Mouse (Mus musculus) ZHBTc4 (cell line): ENCODE measurements around the gene Nmrk2.
"Not testable (repeated sequence)": the region's sequence is repeated elsewhere in the genome, so short reads cannot be mapped to it uniquely, and the experiment has no call there.

Source experiments
- DNase-seq: peaks from one replicate; pipeline ENCODE4 v3.0.0-alpha.2; 2011; ENCODE audit warnings: low read depth, low spot score

Nmrk2 gene

DNA sequence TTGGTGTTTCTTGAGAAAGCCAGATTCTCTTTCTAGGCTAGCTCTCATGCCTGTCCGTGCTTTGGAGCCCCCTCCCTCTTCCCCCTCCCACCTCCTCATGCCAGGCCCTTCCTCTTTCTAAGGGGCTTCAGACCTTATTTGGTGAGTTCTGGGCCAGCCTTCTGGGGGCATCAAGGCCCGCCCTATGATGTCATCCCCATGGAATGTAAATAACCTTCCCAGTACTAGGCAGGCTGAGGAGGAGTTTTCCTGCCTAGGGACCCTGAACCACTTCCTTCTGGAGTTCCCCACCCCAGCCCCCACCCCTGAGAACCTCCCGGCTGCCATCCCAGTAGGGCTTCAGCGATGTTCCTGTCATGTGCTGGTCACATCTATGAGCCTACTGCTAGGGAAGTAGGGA lies 17.1 kb downstream of the Nmrk2 start:
- peak; percentile 76 for DNase-seq

DNA sequence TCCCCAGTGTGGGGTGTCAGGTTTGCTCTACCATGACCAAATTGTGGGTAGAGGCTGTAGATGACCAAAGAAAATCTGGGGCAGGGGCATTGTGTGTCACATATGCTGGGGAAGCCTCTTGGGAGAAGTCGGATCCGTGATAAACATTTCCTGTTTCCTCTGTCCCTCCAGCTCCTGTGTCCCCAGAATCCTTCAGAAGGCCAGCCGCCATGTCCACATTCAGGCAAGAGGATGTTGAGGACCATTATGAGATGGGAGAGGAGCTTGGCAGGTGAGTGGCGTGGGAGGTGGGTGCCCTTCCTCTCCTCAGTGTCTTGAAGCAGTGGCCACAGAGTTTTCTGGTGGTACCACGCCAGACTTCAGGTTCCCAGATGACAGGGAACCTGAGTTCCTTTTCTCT lies 18.0 kb downstream of the Nmrk2 start, which contains the start of gene 4930442H23Rik:
4930442H23Rik (minus strand) TSS at position 45 of the 400 bp plus-strand sequence.
- no peak for DNase-seq

DNA sequence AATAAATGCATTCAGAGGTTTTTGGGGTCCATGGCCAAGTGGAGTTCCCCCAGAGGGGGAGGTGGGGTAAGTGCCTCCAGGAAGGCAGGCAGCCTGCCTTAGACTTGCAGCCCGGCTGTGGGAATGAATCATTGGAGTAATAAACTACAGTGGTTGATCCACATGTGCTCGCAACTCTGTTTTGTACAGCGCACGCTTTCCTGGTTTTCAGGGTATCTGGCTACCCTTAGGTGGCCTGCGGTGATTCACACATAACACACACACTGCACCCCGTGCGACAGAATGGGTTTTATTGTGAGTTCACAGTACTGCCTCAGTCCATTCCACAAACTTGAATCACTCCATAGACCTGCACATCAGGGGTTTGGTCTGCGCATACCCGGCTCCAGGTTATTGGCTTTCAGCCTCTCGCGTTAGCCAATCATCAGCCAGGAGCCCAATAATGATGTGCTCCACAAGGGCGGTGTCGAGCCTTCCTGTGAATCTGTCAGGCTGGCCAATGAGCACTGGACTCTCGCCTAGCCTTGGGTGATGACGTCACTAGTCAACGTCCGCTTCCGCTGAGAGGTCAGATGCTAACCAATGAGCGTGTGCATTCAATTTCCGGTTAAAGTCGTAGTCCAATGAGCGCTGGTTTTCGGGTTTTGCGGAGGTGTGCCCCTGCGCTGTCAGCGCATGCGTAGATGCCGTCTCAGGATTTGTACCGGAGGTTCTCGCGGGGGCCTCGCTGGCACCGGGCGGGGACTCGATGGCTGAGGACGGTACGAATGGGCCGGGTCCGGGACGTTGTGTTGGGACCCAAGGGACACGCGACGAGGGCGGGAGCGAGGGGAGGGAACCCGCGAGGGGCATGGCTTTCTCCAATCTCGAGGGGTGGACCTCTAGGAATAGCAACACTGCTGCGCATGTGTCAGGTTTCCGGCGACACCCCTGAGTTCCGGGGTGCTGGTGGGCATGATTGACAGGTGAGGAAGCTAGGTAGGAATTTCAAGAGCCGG lies 19.2 kb downstream of the Nmrk2 start, which contains the start of gene Dapk3:
Dapk3 (plus strand) TSS at position 670 of the 998 bp plus-strand sequence.
- peak; percentile 99 for DNase-seq

DNA sequence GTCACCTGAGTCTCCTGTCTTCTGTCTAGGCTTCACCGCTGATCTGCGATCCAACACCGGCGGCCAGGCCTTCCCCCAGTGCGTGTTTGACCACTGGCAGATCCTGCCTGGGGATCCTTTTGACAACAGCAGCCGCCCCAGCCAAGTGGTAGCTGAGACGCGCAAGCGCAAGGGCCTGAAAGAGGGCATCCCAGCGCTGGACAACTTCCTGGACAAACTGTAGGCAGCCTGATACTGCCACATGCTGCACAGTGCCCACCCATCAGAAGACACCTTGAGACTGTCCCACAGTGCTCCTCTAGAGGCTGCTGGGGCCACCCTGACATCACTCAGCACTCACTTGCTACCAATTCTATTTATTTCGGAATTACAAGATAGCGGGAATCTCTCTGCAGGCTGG lies 20.0 kb downstream of the Nmrk2 start:
- peak; percentile 48 for DNase-seq

DNA sequence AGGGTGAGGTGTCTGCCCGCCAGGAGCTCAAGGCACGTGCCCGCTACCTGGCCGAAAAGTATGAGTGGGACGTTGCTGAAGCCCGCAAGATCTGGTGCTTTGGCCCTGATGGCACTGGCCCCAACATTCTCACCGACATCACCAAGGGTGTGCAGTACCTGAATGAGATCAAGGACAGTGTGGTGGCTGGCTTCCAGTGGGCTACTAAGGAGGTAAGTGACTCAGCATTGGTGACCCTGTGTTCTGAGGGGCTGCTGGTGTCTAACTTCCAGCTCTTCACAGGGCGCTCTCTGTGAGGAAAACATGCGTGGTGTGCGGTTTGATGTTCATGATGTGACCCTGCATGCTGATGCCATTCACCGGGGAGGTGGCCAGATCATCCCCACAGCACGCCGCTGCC lies 20.9 kb downstream of the Nmrk2 start:
- DNase-seq: no peak

DNA sequence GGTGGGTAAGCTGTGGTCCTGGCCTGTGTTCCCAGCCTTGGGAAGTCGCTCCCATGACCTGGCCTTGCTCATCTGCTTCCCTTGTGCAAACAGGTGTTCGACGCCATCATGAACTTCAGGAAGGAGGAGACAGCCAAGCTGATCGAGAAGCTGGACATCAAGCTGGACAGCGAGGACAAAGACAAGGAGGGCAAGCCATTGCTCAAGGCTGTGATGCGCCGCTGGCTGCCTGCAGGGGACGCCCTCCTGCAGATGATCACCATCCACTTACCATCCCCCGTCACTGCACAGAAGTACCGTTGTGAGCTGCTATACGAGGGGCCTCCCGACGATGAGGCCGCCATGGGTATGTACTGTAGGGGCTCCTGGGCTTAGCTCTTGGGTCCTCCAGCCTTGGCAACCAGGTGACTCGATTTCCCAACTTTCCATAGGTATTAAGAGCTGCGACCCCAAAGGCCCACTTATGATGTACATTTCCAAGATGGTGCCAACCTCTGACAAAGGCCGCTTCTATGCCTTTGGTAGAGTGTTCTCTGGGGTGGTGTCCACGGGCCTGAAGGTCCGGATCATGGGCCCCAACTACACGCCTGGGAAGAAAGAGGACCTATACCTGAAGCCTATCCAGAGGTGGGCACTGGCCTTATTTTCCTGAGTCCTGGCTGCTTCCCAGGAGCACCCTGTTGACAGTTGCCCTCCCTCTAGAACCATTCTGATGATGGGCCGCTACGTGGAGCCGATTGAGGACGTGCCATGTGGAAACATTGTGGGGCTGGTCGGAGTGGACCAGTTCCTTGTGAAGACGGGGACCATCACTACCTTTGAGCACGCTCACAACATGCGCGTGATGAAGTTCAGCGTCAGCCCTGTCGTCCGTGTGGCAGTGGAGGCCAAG lies 22.2 kb downstream of the Nmrk2 start:
- DNase-seq: peak; percentile 59

DNA sequence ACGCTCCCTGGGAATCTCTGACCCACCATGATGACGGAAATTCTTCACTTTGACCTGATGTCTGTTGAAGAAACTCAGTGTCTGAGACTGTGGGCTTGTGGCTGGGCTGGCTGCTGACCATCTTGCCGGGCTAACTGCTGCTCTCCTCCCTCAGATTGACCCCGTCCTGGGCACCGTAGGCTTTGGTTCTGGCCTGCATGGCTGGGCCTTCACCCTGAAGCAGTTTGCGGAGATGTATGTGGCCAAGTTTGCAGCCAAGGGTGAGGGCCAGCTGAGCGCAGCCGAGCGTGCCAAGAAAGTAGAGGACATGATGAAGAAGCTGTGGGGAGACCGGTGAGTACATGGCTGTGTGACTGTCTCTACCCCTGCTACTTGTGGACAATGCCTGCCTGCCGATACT lies 22.9 kb downstream of the Nmrk2 start:
- DNase-seq: no peak

DNA sequence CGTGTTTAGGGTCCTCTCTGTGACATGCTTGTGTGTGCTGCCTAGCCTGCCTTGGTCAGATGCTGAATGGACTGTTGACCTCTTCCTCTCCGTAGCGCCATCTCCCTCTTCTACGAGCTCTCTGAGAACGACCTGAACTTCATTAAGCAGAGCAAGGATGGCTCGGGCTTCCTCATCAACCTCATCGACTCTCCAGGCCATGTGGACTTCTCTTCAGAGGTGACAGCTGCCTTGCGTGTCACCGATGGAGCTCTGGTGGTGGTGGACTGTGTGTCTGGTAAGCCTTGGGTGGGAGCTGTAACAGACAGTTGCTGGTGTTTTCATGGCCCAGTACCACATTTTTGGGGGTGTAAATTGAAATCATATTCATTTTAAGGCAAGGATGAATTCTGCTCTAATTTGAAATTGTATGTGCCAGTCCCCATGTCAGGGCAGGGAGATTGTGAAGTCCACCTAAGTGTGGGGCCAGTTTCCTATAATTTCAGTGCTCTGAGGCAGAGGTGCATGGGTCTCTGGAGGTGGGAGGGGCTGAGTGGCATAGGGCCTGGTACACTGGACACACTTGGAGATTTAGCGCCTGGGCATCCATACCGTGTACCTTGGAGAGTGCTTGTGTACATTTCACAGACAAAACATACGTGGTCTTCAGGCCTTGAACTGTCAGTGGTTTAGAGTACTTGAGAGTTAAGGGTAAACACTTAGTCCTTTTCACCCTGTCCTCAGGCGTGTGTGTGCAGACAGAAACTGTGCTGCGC lies 23.7 kb downstream of the Nmrk2 start:
- peak; percentile 35 for DNase-seq

DNA sequence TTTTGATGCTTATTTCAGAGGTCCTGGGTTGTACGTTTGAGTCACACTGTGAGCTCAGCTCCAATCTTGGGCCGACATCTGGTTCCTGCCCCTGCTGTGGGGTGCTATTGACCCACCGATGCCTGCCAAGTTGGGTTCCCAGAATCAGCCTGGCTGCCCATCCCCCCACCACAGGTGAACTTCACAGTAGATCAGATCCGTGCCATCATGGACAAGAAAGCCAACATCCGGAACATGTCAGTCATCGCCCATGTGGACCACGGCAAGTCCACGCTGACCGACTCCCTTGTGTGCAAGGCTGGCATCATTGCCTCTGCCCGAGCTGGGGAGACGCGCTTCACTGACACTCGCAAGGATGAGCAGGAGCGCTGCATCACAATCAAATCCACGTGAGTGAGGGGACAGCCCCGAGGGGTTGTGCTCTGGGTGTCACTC lies 24.3 kb downstream of the Nmrk2 start:
- peak; percentile 54 for DNase-seq

DNA sequence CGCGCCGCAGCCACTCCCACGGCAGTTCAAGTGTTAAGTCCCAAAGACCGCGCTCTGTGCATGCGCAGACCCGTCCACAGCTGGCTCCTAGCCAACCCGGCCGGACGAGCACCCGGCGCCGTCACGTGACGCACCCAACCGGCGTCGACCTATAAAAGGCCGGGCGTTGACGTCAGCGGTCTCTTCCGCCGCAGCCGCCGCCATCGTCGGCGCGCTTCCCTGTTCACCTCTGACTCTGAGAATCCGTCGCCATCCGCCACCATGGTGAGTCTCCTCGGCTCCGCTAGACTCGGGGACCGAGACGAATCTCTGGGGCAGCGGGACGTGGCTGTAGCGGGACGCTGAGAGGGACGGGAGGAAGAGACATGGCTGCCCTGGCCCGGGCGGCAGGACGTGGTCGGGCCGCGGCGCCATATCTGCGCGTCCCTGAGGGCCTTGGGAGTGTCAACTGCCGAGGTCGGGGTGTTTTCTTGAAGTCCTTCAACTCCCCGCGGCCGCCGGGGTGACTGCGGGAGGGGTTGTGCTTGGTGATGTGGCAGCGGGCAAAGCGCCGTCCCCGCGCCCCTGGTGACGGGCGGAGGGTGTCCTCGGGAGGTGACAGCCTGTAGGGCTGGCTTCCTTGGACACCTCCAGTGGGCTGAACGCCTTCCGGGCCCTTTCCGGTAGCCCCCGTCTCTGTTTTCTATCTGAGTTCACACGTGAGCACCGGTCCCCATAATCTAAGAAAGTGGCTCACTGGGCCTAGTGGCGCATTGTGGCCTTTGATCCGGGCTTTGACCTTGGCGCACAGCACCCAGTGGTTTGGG lies 25.2 kb downstream of the Nmrk2 start, which contains the start of gene Eef2:
Eef2 (plus strand) TSS at position 166 of the 806 bp plus-strand sequence.
- peak; percentile 98 for DNase-seq

DNA sequence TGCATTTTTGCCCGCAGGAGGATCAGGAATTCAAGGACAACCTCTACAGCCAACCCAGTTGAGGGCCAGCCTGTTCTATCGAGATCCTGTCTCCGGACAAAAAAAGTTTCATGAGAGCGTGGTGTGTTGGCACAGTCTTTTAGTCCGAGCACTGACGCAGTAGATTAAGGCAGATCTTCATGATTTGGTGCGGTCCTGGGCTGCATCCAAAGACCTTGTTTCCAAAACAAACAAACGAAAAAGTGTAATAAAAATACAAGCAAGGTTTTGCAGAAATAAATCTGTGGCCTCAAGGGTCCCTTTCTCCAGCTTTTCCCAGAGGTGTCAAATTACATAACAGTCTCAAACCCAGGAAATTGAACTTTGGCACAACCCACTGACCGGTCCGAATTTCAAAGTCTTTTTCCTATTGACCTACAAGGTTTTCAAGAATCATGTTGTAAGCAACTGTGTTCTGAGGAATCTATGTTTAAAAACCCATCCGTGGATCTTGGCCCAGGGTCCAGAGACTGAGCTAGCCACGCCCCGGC lies 25.9 kb downstream of the Nmrk2 start:
- no peak for DNase-seq

DNA sequence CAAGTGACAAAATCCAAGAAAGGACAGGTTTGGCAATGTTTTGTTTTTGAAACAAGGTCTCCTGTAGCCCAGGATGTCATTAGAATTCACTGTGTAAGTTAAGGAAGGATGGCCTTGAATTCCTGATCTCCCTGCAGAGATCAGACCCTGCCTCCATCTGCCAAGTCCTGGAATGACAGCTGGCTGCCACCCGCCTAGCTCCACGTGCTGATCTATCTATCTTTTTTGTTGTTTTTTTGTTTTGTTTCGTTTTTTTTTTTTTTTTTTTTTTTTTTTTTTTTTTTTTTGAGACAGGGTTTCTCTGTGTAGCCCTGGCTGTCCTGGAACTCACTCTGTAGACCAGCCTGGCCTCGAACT lies 26.5 kb downstream of the Nmrk2 start:
- DNase-seq: not testable (repeated sequence)

DNA sequence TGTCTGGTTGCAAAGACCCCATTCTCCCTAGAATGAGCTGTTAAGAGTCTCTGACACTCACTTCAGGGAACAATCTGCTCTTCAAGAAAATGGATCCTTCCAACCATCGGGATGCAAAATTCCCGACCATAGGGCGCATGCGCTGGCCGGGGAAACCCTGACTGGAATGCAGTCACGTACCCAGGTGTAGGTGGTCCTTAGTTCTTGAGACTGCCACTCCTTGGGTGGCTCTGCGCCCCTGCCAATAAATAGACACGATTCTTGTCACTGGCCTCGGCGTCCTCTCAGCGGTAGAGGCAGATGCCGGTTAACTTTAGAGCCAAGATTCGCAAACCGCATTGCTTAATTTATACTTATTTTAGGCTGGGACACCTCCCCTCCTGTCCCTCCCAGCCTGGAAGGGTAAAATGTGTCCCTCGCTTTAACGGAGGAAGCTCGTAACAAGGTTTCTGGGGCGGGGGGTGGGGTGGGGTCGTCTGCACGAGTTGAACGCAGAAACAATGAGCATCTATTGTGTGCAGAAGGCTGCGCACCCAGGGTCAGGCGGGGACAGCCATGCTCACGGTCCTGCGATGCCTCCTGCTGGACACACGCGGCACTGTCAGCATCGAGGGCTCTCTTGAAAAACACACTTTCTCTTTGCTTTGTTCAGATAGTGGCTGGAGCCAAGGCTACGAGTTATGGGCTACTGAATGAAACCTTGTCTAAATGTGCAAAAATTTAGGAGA lies 27.1 kb downstream of the Nmrk2 start:
- peak; percentile 95 for DNase-seq

DNA sequence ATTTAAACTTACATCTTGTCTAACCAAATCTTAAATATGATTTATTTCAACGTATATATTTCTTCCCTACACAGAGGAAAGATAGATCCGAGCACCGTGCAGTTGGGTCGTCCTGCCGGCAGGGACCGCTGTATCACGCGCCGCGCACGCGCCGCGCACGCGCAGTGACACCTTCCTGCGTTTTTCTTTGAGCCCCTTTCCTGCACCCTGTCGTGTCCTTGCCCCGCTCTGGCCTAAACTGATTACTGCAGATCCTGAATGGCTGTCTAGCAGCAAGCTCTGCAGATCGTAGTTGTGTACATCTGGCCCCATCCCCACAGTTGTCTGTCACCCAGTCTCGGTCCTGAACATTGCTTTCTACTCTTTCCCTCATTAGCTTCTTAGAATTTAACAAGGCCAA lies 28.7 kb downstream of the Nmrk2 start:
- DNase-seq: peak; percentile 96

DNA sequence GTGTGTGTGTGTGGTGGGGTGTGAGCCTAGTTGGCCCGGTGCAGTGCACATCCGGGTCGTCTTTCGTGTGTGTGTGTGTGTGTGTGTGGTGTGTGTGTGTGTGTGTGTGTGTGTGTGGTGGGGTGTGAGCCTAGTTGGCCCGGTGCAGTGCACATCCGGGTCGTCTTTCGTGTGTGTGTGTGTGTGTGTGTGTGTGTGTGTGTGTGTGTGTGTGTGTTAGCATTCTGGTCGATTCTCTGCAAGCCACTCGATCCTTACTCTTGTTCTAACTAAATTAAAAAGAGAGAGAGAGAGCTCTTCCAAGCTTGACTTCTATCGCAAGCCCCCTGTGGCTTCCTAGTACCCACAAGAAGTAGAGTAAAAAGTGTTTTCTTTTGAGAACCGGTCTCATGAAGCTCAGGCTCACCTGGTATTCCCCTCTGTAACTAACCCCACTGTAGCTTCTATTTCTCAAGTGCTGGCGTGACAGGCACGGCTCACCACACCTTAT lies 32.4 kb downstream of the Nmrk2 start:
- DNase-seq: peak; percentile 30

DNA sequence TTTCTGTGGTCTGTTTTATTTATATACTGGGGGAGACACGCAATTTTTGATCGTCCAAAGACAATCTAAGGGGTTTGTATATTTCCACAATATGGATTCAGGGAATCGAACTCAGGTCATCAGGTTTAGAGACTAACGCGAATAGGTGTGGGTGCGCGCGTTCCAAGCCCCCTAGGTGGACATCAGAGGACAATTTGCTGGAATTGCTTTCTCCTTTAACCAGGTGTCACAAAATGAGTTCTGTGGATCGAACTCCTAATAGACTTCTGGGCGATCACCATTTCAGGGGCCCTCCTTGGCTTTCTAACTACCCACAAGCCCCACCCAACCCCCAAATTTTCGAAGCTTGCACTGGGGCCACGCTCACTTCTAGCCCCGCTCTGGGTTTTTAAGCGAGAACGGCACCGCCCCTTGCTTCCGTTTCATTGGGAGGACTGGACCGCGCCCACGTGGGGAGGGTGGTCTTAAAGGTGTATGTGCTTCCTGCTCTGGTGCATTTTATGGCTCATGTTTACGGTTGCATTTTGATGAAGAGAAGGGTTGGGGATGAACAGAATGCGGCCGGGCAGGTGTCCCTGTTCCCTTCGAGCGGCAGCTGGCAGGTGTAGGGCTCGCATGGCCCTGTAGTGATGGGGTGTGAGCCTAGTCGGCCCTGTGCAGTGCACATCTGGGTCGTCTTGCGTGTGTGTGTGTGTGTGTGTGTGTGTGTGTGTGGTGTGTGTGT lies 33.2 kb downstream of the Nmrk2 start:
- DNase-seq: peak; percentile 89

DNA sequence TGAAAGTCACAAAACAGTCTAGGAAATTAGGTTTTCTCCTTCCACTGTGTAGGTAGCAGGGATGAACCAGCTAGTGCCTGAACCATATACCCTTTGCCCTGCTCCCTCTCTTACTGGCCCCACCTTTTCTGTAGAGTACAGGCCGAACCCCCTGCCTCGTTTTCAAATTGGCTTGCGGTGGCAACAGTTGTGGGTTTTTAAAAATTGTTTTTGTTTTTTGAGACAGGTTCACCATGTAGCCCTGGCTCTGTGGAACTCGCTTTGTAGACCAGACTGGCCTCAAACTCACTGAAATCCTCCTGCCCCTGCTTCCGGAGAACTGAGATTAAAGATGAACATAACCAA lies 33.8 kb downstream of the Nmrk2 start:
- DNase-seq: no peak

DNA sequence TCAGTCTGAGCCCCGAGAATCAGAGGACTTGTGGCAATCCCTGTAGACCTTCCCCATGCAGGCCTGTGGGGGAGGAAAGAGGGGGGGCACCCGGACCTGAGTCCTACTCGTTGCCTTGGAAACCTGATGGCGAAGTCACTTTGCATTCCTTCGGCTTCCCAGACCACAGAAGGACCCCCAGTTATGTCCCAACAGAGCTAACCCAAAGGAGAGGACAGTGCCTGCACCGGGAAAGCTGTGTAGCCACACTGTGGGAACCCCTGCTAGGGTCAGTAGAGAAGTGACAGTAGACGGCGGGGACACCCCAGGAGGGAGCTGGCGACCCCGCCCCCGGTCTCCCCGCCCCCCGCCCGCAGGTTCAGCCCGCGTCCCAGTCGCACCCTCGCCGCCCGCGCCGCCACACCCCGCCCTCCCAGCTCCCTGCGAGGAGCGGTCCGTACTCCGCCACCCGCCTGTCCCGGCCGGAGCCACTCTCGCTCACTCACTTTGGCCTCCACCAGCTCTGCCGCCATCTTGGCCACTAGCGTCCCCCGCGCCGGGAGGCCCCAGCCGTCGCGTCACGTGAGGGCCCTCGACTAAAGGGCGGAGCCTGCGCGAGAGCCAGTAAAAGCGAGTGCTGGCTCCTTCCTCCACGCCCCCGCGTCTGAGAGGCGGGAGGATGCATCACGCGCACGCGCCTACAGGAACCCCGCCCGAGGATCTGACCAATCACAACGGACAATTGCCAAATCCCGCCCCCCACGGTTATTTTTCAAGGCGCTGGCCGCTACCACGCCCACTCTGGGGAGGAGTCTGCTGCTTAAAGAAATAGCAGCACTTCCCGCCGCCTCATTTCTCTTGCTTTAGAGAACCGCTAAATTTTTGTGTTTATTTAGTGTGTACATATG lies 34.4 kb downstream of the Nmrk2 start, which contains the start of gene Pias4:
Pias4 (minus strand) TSS at position 724 of the 887 bp plus-strand sequence.
- DNase-seq: peak; percentile 100
